Mouse (Mus musculus): ENCODE results near the gene Coa7. TPM values are rescaled to one million over a fixed set of nuclear protein-coding genes. Genes with fewer than 3 reads are reported as not detected.
A peak's percentile ranks its signal among the peaks of the same experiment; 100 is the strongest.

Coa7 gene
- total and polyA plus RNA-seq, 3 experiments, result 19.8 to 39.1 (median 30.5) TPM

DNA sequence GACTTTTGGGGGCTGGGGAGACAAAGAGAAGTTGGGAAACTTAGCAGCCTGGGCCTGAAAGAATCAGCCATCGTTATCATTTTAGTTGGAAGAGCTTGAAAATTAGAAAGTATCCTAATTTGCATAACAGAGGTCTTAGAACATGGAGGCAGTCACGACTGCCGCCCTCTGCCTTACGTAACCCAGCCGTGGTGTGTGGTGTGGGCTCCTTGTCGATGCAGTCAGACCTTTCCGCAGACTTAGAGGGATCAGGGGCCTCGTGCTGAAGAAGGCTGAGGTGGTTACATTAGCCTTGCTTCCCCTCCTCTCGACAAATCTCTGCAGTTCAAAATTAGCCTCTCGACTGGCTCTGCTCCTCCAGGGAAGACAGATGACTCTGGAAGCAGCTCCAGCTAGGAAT lies 10.9 kb downstream of the Coa7 start:
- Histone ChIP-seq H3K79me2 (ENCODE audit: control insufficient read depth, insufficient read depth, low read length, poor library complexity) (no peaks in the 10 kb centered on the region), H3K36me3 (ENCODE audit: control insufficient read depth in 1 of 2, insufficient read depth in 2 of 2, low read length in 2 of 2) (no peaks in the 10 kb centered on the region; a peak in 3 of 4 replicates), H3K27me3 (ENCODE audit: control insufficient read depth in 1 of 2, insufficient read depth in 2 of 2, low read length in 2 of 2) (no peaks in the 10 kb centered on the region), H3K9me3 (replicated peaks; ENCODE audit: insufficient read depth, low read length) (no peaks in the 10 kb centered on the region), H3K27ac (ENCODE audit: control insufficient read depth, low read depth, low read length) (no peak overlapping the region), H3K9ac (ENCODE audit: control insufficient read depth, low read depth, low read length, poor library complexity, severe bottlenecking) (no peak overlapping the region), H3K4me1 (ENCODE audit: control insufficient read depth in 1 of 2, insufficient read depth in 2 of 2, low read length in 2 of 2) (no peaks in the 10 kb centered on the region; a peak in 1 of 4 replicates), H3K4me3 (ENCODE audit: control insufficient read depth in 1 of 2, insufficient read depth in 1 of 2, low read depth in 2 of 2, low read length in 2 of 2) (no peak overlapping the region)
- no peak for DNase-seq (ENCODE audit: low read depth, low spot score)
- TF ChIP-seq ETS1 (IDR thresholded peaks at IDR 0.05; ENCODE audit: low read depth, low read length), result no peak
- no peak for TF ChIP-seq MAX (IDR thresholded peaks at IDR 0.05; ENCODE audit: low read length)
- TF ChIP-seq HCFC1 (IDR thresholded peaks at IDR 0.05; ENCODE audit: low read depth, low read length), result no peak
- TF ChIP-seq TBP (IDR thresholded peaks at IDR 0.05; ENCODE audit: low read depth, low read length), result no peak
- TF ChIP-seq KAT2A (conservative IDR thresholded peaks at IDR 0.05; ENCODE audit: low read depth, low read length), result no peak
- TF ChIP-seq GABPA (IDR thresholded peaks at IDR 0.05; ENCODE audit: low read depth, low read length), result no peak
- no peak for TF ChIP-seq GATA1 (IDR thresholded peaks at IDR 0.05; ENCODE audit: low read depth, low read length)
- TF ChIP-seq TAL1 (IDR thresholded peaks at IDR 0.05; ENCODE audit: low read length), result no peak
- no peak for TF ChIP-seq NELFE (IDR thresholded peaks at IDR 0.05; ENCODE audit: low read depth, low read length)
- no peak for TF ChIP-seq MXI1 (IDR thresholded peaks at IDR 0.05; ENCODE audit: low read depth, low read length)
- TF ChIP-seq USF1 (IDR thresholded peaks at IDR 0.05; ENCODE audit: low read depth, low read length), result no peak
- no peak for TF ChIP-seq POLR2AphosphoS5 (IDR thresholded peaks at IDR 0.05; ENCODE audit: borderline replicate concordance, low read depth, low read length)
- TF ChIP-seq MEF2A (IDR thresholded peaks at IDR 0.05; ENCODE audit: extremely low read depth, insufficient replicate concordance, low read depth, low read length, poor library complexity, severe bottlenecking), result no peak
- TF ChIP-seq JUND (IDR thresholded peaks at IDR 0.05; ENCODE audit: low read depth, low read length), result no peak
- no peak for TF ChIP-seq MAFK (IDR thresholded peaks at IDR 0.05; ENCODE audit: borderline replicate concordance, low read depth, low read length)
- no peak for TF ChIP-seq EP300 (IDR thresholded peaks at IDR 0.05; ENCODE audit: low read depth in 1 of 2, low read length in 2 of 2)
- no peak for TF ChIP-seq UBTF (IDR thresholded peaks at IDR 0.05; ENCODE audit: borderline replicate concordance, insufficient read depth, low read depth, low read length)
- TF ChIP-seq ELF1 (IDR thresholded peaks at IDR 0.05; ENCODE audit: low read depth, low read length), result no peak

DNA sequence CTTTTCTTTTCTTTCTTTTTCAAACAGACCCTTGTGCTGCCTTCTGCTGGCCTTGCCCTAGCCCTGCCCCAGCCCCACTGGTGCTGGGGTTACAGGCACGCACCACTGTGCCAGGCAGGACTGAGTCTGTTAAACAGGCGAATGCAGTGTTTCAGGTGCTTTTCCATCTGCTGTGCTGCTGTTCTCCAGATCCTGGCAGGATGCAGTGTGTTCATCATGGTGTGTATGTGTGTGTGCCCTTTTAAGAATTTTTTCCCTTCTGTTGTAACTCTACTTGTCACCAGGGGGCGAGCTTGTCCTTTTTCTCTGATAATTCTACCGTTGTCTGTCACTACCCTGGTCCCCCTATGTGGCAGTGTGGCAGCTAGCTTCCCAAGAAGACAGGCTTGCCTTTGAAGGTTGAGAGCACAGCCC lies 11.3 kb downstream of the Coa7 start:
- Histone ChIP-seq H3K79me2 (ENCODE audit: control insufficient read depth, insufficient read depth, low read length, poor library complexity) (no peaks in the 10 kb centered on the region), H3K9me3 (replicated peaks; ENCODE audit: insufficient read depth, low read length) (no peaks in the 10 kb centered on the region), H3K27ac (ENCODE audit: control insufficient read depth, low read depth, low read length) (no peak overlapping the region), H3K27me3 (ENCODE audit: control insufficient read depth in 1 of 2, insufficient read depth in 2 of 2, low read length in 2 of 2) (no peaks in the 10 kb centered on the region), H3K4me1 (ENCODE audit: control insufficient read depth in 1 of 2, insufficient read depth in 2 of 2, low read length in 2 of 2) (no peaks in the 10 kb centered on the region; a peak in 1 of 4 replicates), H3K4me3 (ENCODE audit: control insufficient read depth in 1 of 2, insufficient read depth in 1 of 2, low read depth in 2 of 2, low read length in 2 of 2) (no peak overlapping the region), H3K36me3 (ENCODE audit: control insufficient read depth in 1 of 2, insufficient read depth in 2 of 2, low read length in 2 of 2) (no peaks in the 10 kb centered on the region; a peak in 2 of 4 replicates), H3K9ac (ENCODE audit: control insufficient read depth, low read depth, low read length, poor library complexity, severe bottlenecking) (no peak overlapping the region)
- TF ChIP-seq RAD21 (IDR thresholded peaks at IDR 0.05; ENCODE audit: low read depth, low read length), result peak; percentile 89
- TF ChIP-seq POLR2AphosphoS5 (IDR thresholded peaks at IDR 0.05; ENCODE audit: borderline replicate concordance, low read depth, low read length), result no peak
- peak; percentile 65 for TF ChIP-seq ZNF384 (IDR thresholded peaks at IDR 0.05; ENCODE audit: low read depth, low read length)
- TF ChIP-seq CTCF (IDR thresholded peaks at IDR 0.05 in 2 of 3, conservative IDR thresholded peaks at IDR 0.05 in 1 of 3; ENCODE audit: control insufficient read depth in 1 of 3, insufficient read depth in 1 of 3, low read depth in 2 of 3, low read length in 3 of 3, poor library complexity in 1 of 3, severe bottlenecking in 1 of 3), result peak; percentile 30 to 86 (median 63)
- no peak for TF ChIP-seq POLR2AphosphoS2 (IDR thresholded peaks at IDR 0.05; ENCODE audit: low read length)
- TF ChIP-seq MYC (IDR thresholded peaks at IDR 0.05; ENCODE audit: low read depth, low read length), result no peak
- TF ChIP-seq POLR2A (IDR thresholded peaks at IDR 0.05; ENCODE audit: control insufficient read depth in 1 of 2, insufficient read depth in 1 of 2, low read depth in 1 of 2, low read length in 2 of 2, poor library complexity in 1 of 2), result no peak
- TF ChIP-seq SMC3 (IDR thresholded peaks at IDR 0.05; ENCODE audit: low read depth, low read length), result peak; percentile 90
- TF ChIP-seq USF2 (IDR thresholded peaks at IDR 0.05; ENCODE audit: borderline replicate concordance in 1 of 2, insufficient read depth in 1 of 2, low read depth in 1 of 2, low read length in 2 of 2), result no peak
- TF ChIP-seq ZKSCAN1 (IDR thresholded peaks at IDR 0.05; ENCODE audit: low read depth, low read length), result no peak
- no peak for TF ChIP-seq GATA1 (IDR thresholded peaks at IDR 0.05; ENCODE audit: low read depth, low read length)
- peak; percentile 86 for TF ChIP-seq ZC3H11A (IDR thresholded peaks at IDR 0.05; ENCODE audit: low read depth, low read length)
- TF ChIP-seq MYB (IDR thresholded peaks at IDR 0.05; ENCODE audit: low read depth, low read length), result no peak
- TF ChIP-seq MEF2A (IDR thresholded peaks at IDR 0.05; ENCODE audit: extremely low read depth, insufficient replicate concordance, low read depth, low read length, poor library complexity, severe bottlenecking), result no peak
- no peak for TF ChIP-seq MXI1 (IDR thresholded peaks at IDR 0.05; ENCODE audit: low read depth, low read length)
- peak; percentile 72 for DNase-seq (ENCODE audit: low read depth, low spot score)

All from MEL (cell line).